Mouse (Mus musculus): Measurements from ENCODE around the gene Rfx2. TPM values are rescaled to one million over a fixed set of nuclear protein-coding genes. Genes with fewer than 3 reads are reported as not detected.

Rfx2 gene
- 3.7 and 4.2 TPM in 2 replicates for polyA plus RNA-seq (2015; fragmentation: Nextera tagmentation; extraction: Ambion mirVana)

GRCm38 (mm10) chr17:56830411-56831110, at the start of gene Rfx2:
Gene Rfx2 (minus strand): TSS chr17:56831013.
- H3K27ac ChIP-seq (ENCODE audit: low read length): no peak within 1 kb of the TSS
- H3K4me3 ChIP-seq (replicated peaks; ENCODE audit: low read length): peak within 1 kb of the TSS; percentile 51
- no peak for ATAC-seq
- H3K9me3 ChIP-seq (ENCODE audit: control insufficient read depth, low read length): no peaks in the 10 kb centered on the region
- H3K4me2 ChIP-seq (ENCODE audit: low read length): peak within 1 kb of the TSS; percentile 64
- H3K27me3 ChIP-seq (replicated peaks; ENCODE audit: control insufficient read depth, insufficient read depth, low read length): peaks cover 3% of the 10 kb centered on the region; the same call in 1 of the 2 replicates
- H3K36me3 ChIP-seq (ENCODE audit: control insufficient read depth, insufficient read depth): no peaks in the 10 kb centered on the region
- H3K9ac ChIP-seq (replicated peaks; ENCODE audit: low read depth, low read length): peak within 1 kb of the TSS; percentile 48
- under 1% methylated on average over 25 of the region's 62 CpGs for WGBS
- H3K4me1 ChIP-seq (replicated peaks; ENCODE audit: control insufficient read depth, insufficient read depth, low read length): peaks cover 13% of the 10 kb centered on the region

DNA sequence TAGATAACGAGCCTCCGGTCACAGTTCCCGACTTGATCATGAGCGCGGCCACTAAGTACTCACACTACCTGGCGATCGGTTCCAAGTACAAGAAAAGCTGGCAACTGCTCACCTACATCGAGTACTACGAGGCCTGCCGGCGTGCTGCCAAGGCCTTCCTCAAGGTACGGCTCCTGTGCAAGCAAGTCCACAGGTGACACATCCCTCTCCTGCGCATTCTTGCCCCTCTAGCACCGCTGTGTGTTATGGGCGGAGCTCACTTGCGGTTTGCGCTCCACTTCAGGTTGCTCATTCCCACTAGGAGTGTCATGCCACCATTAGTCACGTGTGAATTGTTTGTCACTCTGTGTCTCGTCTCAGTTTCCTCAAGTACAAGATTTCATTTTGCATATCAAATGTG, 46.6 kb upstream of the Rfx2 start:
- Histone ChIP-seq H3K9me3 (ENCODE audit: control insufficient read depth, low read length) (no peaks in the 10 kb centered on the region), H3K36me3 (ENCODE audit: control insufficient read depth, insufficient read depth) (no peaks in the 10 kb centered on the region), H3K27ac (ENCODE audit: low read length) (no peak overlapping the region), H3K9ac (replicated peaks; ENCODE audit: low read depth, low read length) (no peak overlapping the region), H3K4me2 (ENCODE audit: low read length) (no peak overlapping the region), H3K4me1 (replicated peaks; ENCODE audit: control insufficient read depth, insufficient read depth, low read length) (no peaks in the 10 kb centered on the region), H3K27me3 (replicated peaks; ENCODE audit: control insufficient read depth, insufficient read depth, low read length) (no peaks in the 10 kb centered on the region), H3K4me3 (replicated peaks; ENCODE audit: low read length) (no peak overlapping the region)
- ATAC-seq: no peak
- WGBS: 89% methylated on average over 19 of the region's 19 CpGs

DNA sequence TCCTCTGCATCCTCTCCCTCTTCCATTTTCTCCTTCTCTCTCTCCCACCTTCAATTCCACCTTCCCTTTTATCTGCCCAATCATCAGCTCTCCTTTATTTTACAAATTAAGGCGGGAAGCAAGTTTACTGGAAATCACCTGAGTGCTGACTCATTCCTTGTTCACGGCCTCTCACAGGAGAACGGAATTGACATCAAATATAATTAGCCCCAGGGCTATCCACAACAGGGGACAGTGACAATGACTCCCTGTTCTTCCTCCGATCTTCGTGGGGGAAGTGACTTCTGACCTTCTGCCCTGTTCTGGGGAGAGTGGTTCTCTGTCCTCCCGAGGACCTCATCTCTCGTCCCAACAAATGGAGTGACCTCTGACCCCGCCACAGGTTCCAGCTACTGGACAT, 46.2 kb upstream of the Rfx2 start:
- H3K4me1 ChIP-seq (replicated peaks; ENCODE audit: control insufficient read depth, insufficient read depth, low read length): no peaks in the 10 kb centered on the region
- H3K9me3 ChIP-seq (ENCODE audit: control insufficient read depth, low read length): no peaks in the 10 kb centered on the region
- no peak overlapping the region for H3K27ac ChIP-seq (ENCODE audit: low read length)
- no peaks in the 10 kb centered on the region for H3K36me3 ChIP-seq (ENCODE audit: control insufficient read depth, insufficient read depth)
- ATAC-seq: no peak
- no peak overlapping the region for H3K9ac ChIP-seq (replicated peaks; ENCODE audit: low read depth, low read length)
- no peak overlapping the region for H3K4me3 ChIP-seq (replicated peaks; ENCODE audit: low read length)
- WGBS: 76% methylated on average over 8 of the region's 8 CpGs
- no peaks in the 10 kb centered on the region for H3K27me3 ChIP-seq (replicated peaks; ENCODE audit: control insufficient read depth, insufficient read depth, low read length)
- no peak overlapping the region for H3K4me2 ChIP-seq (ENCODE audit: low read length)

DNA sequence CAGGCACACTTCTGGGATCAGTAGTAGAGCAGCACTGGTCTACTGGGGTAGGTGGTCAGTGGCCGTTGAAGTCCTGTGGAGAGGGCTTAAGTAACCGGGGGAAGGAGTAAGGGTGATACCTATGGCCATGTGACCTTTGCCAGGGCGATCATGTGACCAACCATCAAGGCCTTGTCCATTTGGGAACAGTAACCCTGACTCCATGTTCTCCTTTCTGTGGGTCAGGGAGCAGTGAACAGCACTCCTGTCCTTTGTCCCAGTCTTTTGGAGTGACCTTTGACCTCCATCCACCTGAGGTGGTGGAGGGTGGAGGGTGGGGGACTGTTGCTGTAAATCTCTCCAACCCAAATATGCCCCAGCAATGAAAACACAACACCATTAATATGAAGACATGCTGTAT, 45.7 kb upstream of the Rfx2 start:
- no peak overlapping the region for H3K4me3 ChIP-seq (replicated peaks; ENCODE audit: low read length)
- H3K9ac ChIP-seq (replicated peaks; ENCODE audit: low read depth, low read length): no peak overlapping the region
- no peaks in the 10 kb centered on the region for H3K9me3 ChIP-seq (ENCODE audit: control insufficient read depth, low read length)
- 94% methylated on average over 3 of the region's 3 CpGs for WGBS
- no peak for ATAC-seq
- no peaks in the 10 kb centered on the region for H3K36me3 ChIP-seq (ENCODE audit: control insufficient read depth, insufficient read depth)
- H3K4me1 ChIP-seq (replicated peaks; ENCODE audit: control insufficient read depth, insufficient read depth, low read length): no peaks in the 10 kb centered on the region
- H3K27ac ChIP-seq (ENCODE audit: low read length): no peak overlapping the region
- no peak overlapping the region for H3K4me2 ChIP-seq (ENCODE audit: low read length)
- no peaks in the 10 kb centered on the region for H3K27me3 ChIP-seq (replicated peaks; ENCODE audit: control insufficient read depth, insufficient read depth, low read length)

- no peak within 1 kb of the TSS for H3K4me3 ChIP-seq (replicated peaks; ENCODE audit: low read length)
- H3K9ac ChIP-seq (replicated peaks; ENCODE audit: low read depth, low read length): no peak within 1 kb of the TSS
- 90% methylated on average over 12 of the region's 12 CpGs for WGBS
- no peak within 1 kb of the TSS for H3K27ac ChIP-seq (ENCODE audit: low read length)
- no peak for ATAC-seq
- H3K9me3 ChIP-seq (ENCODE audit: control insufficient read depth, low read length): no peaks in the 10 kb centered on the region
- H3K4me1 ChIP-seq (replicated peaks; ENCODE audit: control insufficient read depth, insufficient read depth, low read length): no peaks in the 10 kb centered on the region
- H3K27me3 ChIP-seq (replicated peaks; ENCODE audit: control insufficient read depth, insufficient read depth, low read length): no peaks in the 10 kb centered on the region
- no peaks in the 10 kb centered on the region for H3K36me3 ChIP-seq (ENCODE audit: control insufficient read depth, insufficient read depth)
- H3K4me2 ChIP-seq (ENCODE audit: low read length): no peak within 1 kb of the TSS
Observed at GRCm38 (mm10) chr17:56874936-56875651, 44.3 kb upstream of the Rfx2 start, which contains the start of gene 1700061G19Rik. Gene 1700061G19Rik (plus strand): TSS chr17:56875477.

GRCm38 (mm10) chr17:56874237-56874636, 43.4 kb upstream of the Rfx2 start, which contains the start of gene Acsbg2:
Gene Acsbg2 (minus strand): TSS chr17:56874447.
- ATAC-seq: no peak
- Histone ChIP-seq H3K9ac (replicated peaks; ENCODE audit: low read depth, low read length) (no peak within 1 kb of the TSS), H3K4me1 (replicated peaks; ENCODE audit: control insufficient read depth, insufficient read depth, low read length) (no peaks in the 10 kb centered on the region), H3K36me3 (ENCODE audit: control insufficient read depth, insufficient read depth) (no peaks in the 10 kb centered on the region), H3K4me2 (ENCODE audit: low read length) (no peak within 1 kb of the TSS), H3K27me3 (replicated peaks; ENCODE audit: control insufficient read depth, insufficient read depth, low read length) (no peaks in the 10 kb centered on the region), H3K9me3 (ENCODE audit: control insufficient read depth, low read length) (no peaks in the 10 kb centered on the region), H3K4me3 (replicated peaks; ENCODE audit: low read length) (no peak within 1 kb of the TSS), H3K27ac (ENCODE audit: low read length) (no peak within 1 kb of the TSS)
- WGBS: 91% methylated on average over 2 of the region's 2 CpGs

DNA sequence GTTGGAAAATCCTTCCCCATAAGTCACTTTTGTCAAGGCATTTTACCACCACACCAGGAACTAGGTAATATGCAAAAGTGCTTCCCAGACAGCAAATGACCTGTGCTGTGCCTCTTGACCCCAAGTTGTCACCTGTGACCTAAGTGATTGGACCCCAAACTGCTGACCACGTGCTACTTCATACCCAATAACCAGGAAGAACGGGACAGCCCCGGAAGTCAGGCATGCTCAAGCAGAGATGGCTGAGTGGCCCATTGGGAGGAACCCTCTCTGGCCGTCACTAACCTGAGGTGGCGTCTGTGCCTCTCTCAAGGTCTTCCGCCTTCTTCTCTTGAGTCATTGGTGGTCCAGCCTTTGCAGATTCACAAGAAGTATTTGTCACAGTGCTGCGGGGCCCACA, 41.7 kb upstream of the Rfx2 start:
- 84% methylated on average over 7 of the region's 7 CpGs for WGBS
- Histone ChIP-seq H3K9ac (replicated peaks; ENCODE audit: low read depth, low read length) (no peak overlapping the region), H3K9me3 (ENCODE audit: control insufficient read depth, low read length) (no peaks in the 10 kb centered on the region), H3K36me3 (ENCODE audit: control insufficient read depth, insufficient read depth) (no peaks in the 10 kb centered on the region), H3K4me1 (replicated peaks; ENCODE audit: control insufficient read depth, insufficient read depth, low read length) (no peaks in the 10 kb centered on the region), H3K4me2 (ENCODE audit: low read length) (no peak overlapping the region), H3K27me3 (replicated peaks; ENCODE audit: control insufficient read depth, insufficient read depth, low read length) (no peaks in the 10 kb centered on the region), H3K27ac (ENCODE audit: low read length) (no peak overlapping the region), H3K4me3 (replicated peaks; ENCODE audit: low read length) (no peak overlapping the region)
- no peak for ATAC-seq

GRCm38 (mm10) chr17:56871767-56872166, 41.0 kb upstream of the Rfx2 start:
- H3K4me2 ChIP-seq (ENCODE audit: low read length): no peak overlapping the region
- WGBS: 82% methylated on average over 8 of the region's 8 CpGs
- no peak for ATAC-seq
- H3K4me1 ChIP-seq (replicated peaks; ENCODE audit: control insufficient read depth, insufficient read depth, low read length): no peaks in the 10 kb centered on the region
- no peaks in the 10 kb centered on the region for H3K36me3 ChIP-seq (ENCODE audit: control insufficient read depth, insufficient read depth)
- H3K27ac ChIP-seq (ENCODE audit: low read length): no peak overlapping the region
- H3K4me3 ChIP-seq (replicated peaks; ENCODE audit: low read length): no peak overlapping the region
- H3K9ac ChIP-seq (replicated peaks; ENCODE audit: low read depth, low read length): no peak overlapping the region
- H3K27me3 ChIP-seq (replicated peaks; ENCODE audit: control insufficient read depth, insufficient read depth, low read length): no peaks in the 10 kb centered on the region
- no peaks in the 10 kb centered on the region for H3K9me3 ChIP-seq (ENCODE audit: control insufficient read depth, low read length)

- Histone ChIP-seq H3K4me3 (replicated peaks; ENCODE audit: low read length) (no peak overlapping the region), H3K4me2 (ENCODE audit: low read length) (no peak overlapping the region), H3K9me3 (ENCODE audit: control insufficient read depth, low read length) (no peaks in the 10 kb centered on the region), H3K27ac (ENCODE audit: low read length) (no peak overlapping the region), H3K4me1 (replicated peaks; ENCODE audit: control insufficient read depth, insufficient read depth, low read length) (no peaks in the 10 kb centered on the region), H3K9ac (replicated peaks; ENCODE audit: low read depth, low read length) (no peak overlapping the region), H3K36me3 (ENCODE audit: control insufficient read depth, insufficient read depth) (no peaks in the 10 kb centered on the region), H3K27me3 (replicated peaks; ENCODE audit: control insufficient read depth, insufficient read depth, low read length) (no peaks in the 10 kb centered on the region)
- ATAC-seq: no peak
- WGBS: 73% methylated on average over 15 of the region's 15 CpGs
Observed at GRCm38 (mm10) chr17:56870287-56870953, 39.6 kb upstream of the Rfx2 start.

Data from forebrain, embryonic 16.5 days (tissue).